Mouse (Mus musculus) lung, postnatal 25 days (tissue): Measurements from ENCODE around the gene Cldnd1.

Experiments used
- DNase-seq: peaks from one replicate; pipeline ENCODE4 v3.0.0; 2022; ENCODE audit warnings: low spot score

Gene Cldnd1

DNA sequence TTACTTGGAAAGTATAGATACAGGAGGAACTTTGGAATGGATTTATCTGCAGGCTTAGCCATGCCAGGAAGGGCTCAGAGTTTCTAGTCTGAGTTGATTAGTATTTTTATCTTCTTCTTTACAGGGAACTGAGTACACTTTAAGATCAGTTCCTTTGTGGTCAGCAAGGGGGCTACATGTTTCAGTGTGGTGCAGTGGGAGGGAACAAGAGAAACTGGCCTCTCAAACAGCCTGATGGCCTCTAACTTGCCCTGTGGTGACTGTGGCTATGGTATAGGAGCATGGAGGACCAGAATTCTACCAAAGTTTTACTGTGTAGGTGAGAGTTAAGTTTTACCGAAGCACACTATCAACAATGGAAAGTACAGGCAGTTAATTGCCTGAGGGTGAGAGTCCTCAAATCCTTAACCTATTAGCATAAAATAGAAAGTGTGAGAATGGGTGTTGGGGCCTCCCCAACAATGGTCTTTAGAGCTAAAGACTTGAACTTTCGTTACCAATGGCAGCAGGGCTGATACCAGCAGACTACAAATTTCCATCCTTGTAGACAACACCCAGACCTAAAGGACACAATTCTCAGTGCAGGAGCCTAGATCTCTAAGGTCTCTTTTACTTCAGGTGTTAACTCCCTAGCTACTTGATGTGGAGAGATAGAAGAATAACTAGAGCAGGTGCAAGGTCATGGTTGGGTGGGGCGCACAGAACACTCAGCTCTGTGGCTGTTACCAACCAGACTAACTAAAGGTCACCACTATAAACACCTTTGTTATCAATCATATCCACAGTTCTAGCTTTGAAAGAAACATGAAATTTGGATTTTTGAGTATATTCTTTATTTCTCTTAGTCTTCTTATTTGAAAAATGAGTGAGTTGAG is 18.9 kb upstream of the Cldnd1 start:
- no peak for DNase-seq

DNA sequence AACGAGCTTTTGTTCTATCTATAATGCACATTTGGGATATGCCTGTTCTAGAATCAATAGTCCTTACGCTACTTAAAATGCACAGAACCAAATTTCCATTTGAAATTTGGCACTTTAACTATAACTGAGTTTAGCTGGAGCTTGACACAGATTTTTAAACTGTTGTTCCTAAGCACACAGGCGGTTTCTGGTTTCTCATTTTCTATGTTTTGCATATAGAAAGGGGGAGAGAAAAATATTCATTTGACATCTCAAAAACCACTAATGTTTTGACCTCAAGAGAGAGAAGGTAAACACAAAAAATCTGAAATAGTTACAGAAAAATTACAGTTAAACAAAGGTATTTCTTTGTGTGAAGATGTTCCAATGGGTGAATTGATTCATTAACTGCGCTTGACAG is 18.2 kb upstream of the Cldnd1 start:
- no peak for DNase-seq

DNA sequence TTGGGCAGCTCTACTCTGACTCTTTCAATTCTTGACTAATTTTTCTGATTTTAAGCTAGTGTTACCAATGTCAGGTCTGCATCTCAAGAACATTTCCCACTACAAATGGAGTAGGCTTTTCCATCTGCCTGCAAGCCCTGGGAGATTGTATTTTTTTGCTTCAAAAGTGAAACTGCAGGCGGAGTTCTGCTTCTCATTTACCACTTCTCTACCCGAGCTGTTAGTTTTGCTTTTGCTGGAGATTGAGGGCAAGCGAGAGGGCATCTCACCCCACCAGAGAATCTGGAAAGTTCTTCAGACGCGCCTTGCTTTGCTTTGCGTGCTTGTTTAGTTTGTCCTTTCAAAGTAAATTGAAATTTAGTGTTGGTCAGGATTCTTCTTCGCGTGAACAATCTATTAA is 15.5 kb upstream of the Cldnd1 start:
- DNase-seq: peak; percentile 4

DNA sequence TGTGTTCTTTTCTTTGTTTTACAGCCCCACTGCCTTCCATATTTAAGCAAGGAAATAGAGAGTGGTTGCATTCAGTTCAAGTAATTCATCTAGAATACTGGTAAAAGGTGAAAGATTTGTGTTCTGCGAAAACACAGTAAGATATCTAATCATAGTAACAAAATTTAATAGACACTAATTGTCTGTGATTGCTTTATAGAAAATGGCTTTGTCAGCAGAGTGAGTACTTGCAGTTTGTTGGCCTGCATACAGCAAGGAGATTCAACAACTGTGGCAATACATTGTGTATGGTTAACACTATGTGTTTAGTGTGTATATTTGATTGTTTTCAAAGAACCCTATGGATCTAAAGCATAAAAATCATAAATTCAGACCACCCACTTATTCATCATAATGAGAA is 14.6 kb upstream of the Cldnd1 start:
- no peak for DNase-seq

DNA sequence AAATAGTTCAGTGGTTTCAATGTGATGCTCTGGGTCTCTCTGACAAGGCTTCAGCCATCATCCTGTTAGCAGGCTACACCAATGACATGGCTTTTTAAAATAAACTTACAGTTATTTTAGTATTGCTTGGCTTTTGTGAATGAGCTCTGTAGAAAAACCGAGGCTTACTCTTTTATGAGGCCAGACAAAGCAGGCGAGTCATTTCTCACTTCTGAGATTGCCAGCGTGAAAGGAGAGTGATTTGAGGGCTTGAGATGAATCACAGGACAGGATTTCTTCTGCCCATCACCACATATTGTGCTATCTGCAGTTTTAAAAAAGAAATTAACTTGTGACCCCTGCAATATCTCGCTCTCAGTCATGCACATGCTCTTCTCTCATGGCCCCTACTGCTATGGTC is 12.7 kb upstream of the Cldnd1 start:
- DNase-seq: no peak

DNA sequence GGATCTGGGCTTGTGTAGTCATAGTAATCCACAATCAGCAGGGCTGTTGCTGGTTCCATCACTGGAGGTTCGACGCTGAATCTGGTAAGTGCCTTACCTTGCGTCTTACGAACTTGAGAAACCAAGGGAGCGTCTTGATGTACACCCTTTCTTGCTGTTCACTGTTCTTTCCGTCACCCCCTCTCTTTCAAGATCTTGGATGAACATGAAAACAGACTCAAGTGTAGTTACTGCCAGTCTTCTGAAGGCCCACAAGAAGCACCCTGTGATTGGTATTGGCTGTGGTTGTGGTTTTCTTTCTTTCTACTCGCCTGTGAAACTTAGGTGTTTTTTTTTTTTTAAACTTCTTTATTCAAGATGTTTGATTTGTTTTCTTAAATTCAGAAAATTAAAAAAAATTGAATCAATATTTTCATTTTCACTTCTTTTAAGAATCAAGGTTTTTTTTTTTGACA is 9.0 kb upstream of the Cldnd1 start, which contains the start of gene Gpr15:
Gene Gpr15, minus strand, starts transcription at position 405 of the 455 bp plus-strand sequence.
- DNase-seq: no peak

DNA sequence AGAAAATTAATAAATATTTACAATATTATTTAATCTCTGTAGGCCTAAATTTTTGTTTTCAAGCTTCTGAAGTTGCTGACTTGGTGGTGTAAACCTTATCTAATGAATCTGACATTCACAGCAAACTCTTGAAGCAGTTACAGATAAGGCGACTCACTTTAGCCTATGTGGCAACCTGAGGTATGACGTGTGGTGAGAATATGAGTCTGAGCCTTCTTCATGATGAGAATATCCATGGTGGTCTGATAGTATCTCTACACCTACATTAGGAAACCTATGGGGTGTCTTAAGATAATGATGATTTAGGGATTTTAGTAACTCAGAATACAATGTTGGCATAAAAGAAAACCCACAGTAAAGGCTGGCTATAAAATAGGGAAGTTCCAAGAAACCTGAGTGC is 5.4 kb upstream of the Cldnd1 start:
- no peak for DNase-seq

DNA sequence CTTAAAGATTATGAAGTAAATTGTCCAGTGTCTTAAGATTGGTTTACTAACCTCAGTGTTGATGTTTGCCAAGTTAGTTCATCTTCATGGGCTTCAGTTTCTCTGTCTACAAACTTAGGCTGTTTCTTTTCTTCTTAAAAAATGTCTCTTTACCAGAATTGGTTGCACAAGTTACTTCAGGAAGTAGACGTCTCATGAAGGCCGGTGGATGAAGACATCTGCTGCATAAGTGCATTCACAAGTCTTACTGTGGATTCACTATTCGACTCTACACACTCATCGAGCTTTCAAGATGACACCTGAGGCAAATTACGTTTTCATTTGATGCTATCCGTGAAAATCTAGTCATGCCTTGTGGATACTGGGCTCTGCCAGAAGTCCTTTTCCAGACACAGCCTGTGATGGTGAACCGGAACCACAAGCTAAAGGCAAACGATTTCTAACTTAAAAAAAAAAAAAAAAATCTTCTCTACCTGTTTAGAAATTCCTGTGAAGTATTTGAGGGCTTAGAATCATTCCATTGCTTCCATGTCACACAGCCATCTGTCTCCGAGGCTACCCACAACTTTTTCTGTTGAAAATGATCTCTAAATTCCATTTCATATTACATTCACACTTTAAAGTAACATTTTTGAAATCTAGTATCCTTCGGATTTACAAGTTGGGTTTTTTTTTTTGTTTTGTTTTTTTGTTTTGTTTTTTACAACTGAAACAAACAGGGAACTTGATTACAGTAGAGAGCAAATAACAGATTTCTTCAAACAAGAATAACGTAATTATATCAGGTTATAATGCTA is 832 bp upstream of the Cldnd1 start:
- DNase-seq: no peak

DNA sequence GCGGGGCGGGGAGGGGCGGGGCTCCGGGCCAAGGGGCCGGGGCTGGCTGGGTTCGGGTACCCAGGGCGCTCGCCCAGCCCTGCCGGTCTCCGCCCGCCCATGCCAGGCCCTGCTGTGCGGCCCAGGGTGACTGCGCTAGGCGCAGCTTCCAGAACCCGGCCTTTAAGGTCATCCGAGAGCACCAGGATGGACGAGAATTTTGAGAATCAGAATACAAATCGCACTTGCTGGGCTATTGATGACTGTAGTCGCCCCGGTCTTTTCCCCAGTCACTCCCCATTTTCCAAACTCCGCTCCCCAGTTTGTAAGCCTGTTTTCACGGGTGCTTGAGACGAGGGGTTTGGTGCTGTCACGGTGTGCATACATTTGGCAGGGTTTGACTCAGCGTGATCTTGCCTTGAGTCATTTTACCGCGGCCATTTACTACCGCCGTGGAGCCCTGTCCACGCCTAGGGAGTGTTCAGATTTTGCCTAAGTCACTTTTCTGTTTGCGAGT is 514 bp downstream of the Cldnd1 start:
- no peak for DNase-seq

DNA sequence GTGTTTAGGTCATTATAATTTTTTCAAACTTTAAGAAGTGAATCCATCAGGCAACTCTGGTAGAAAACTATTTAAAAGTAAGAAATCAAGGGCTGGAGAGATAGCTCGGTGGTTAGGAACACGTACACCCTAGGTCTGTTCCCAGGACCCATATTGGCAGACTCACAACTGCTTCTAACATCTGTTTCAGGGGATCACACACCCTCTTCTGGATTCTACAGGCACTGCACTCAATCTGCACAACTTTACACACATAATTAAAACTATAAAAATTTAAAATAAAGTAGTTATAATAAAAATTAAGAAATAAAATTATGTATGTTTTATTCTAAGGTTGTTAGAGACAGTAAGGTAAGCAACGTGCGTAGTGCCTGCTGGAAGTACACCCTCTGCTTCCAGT is 10.5 kb downstream of the Cldnd1 start:
- DNase-seq: no peak

DNA sequence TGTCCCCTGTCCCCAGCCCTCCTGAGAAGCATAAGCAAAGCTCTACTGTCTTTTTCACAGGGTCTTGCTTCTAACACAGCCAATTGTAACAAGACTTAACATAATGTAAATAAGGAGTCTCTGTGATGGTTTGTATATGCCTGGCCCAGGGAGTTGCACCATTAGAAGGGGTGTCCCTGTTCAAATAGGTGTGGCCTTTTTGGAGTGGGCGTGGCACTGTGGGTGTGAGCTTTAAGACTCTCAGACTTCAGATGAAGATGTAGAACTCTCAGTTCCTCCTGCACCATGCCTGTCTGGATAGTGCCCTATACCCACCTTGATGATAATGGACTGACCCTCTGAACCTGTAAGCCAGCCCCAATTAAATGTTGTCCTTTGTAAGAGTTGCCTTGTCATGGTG is 11.1 kb downstream of the Cldnd1 start:
- DNase-seq: no peak

DNA sequence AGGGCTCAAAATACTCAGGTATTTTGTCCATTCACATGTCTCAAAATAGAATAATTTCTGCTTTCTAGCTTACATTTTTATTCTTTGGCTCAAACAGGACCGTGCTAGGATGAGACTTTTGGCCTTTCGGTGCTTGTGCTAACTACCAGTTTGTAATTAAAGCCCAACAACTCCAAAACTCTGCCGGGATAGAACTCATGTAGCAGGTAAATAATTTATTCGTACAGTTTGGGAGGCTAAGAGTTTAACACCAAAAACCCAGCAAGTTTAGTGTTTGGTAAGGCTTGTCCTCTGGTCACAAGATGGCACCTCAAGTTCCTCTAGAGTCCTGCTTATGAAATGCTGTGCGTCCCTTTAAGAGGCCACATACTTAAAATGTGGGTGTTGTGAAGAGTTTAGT is 13.0 kb downstream of the Cldnd1 start:
- DNase-seq: no peak

DNA sequence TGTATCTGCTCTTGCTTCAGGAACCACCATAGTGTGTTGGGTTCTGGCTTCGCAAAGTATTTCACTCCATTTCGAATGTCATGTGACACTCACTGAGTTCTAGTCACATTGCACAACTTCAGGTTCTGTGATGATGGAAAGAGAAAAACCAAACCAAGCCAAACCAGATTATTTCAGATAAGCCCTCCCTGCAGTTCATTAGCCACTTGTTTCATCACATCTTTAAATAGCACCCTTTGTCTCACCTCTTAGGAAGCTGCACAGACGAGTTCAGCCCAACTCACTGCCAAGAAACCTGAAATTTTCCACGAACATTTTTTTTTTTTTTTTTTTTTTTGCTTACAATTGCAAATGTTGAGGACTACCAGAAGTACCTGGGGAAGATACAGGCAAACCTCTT is 19.0 kb downstream of the Cldnd1 start:
- no peak for DNase-seq

DNA sequence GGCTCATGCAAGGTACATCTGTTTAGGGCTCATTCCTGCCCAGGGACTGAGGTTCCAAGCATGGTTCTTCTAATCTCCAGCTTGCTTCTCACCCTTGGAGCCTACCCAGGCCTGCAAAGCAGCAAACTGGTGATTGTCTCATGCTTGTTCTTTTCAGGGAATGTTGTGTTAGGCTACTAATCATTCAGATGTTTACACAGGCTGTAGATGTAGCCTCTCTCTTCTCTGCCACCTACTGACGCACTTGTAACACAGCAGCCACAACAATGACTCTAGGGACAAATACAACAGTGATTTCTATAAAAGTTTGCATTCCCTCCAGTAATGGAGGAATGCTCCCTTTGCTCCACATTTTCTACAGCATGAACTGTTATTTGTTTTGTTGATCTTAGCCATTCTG is 23.6 kb downstream of the Cldnd1 start:
- no peak for DNase-seq

DNA sequence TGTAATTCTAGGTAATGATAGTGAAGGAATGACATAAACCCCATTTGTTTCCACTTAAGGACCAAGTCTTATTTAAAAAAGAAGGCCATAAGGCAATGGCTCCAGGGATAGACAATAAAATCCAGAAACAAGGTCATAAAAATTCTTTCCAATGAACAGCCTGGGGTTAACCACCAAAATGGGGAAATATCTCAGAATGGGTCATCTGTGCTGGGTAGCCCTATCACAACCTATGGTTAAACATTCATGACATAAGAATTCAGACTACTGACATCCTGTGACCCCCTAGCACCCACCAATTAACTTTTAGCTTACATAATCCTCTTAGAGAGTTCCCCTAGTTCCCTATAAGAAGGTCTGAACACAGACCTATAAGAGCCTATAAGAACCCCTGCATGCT is 28.5 kb downstream of the Cldnd1 start:
- DNase-seq: no peak

DNA sequence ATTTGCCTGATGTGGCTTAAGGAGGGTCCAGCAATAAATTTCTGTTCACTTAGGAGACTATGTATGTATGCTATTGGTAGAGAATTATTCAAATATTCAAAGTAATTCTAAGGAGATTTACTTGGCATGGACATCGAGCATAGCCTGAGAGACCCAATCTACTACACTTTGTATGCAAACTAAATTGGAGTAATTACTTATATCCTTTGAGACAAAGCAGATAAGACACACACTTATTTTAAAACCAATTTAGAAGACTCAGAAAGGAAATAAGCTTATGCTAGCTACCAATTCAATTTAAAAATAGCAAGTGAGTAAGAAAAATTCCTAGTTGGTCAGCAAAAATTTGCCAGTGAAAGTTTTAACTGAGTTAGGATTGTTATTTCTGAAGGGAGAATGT is 35.4 kb downstream of the Cldnd1 start, which contains the start of gene Olfr172:
Gene Olfr172, minus strand, starts transcription at position 101 of the 400 bp plus-strand sequence.
- DNase-seq: no peak
